Mouse (Mus musculus) liver, embryonic 18 days (tissue): ENCODE results near the gene Hspa5. TPM values are rescaled to one million over a fixed set of nuclear protein-coding genes. Genes with fewer than 3 reads are reported as not detected.

Source experiments
- polyA plus RNA-seq: library from polyadenylated mRNA; depleted of rRNA; stranded (reverse); fragments of >200 nt; gene quantifications from 2 replicates; pipeline ENCODE4 v1.2.3, GENCODE M21; 2012; rRNA removed

Hspa5 gene
- 387 and 430 TPM in 2 replicates for polyA plus RNA-seq

GRCm38 (mm10) chr2:34771368-34772226 lies at the start of gene Hspa5:
Gene Hspa5, plus strand, starts transcription at chr2:34771970.

GRCm38 (mm10) chr2:34754551-34755358 lies 17.0 kb upstream of the Hspa5 start, which contains the start of gene Gapvd1:
Gene Gapvd1, minus strand, starts transcription at chr2:34755232.

GRCm38 (mm10) chr2:34799357-34800256 lies 27.8 kb downstream of the Hspa5 start, which contains the start of gene Rabepk:
Gene Rabepk, minus strand, starts transcription at chr2:34799912.

GRCm38 (mm10) chr2:34825827-34826459 lies 54.2 kb downstream of the Hspa5 start, which contains the start of gene Fbxw2:
Gene Fbxw2, minus strand, starts transcription at chr2:34826311.

Other genes with a start within 250 kb of the Hspa5 start
- gene Gapvd1, start 16.7 kb upstream of the Hspa5 start, polyA plus RNA-seq = 19.9 and 22.5 TPM in 2 replicates
- 15.3 and 16.7 TPM in 2 replicates for gene Rabepk, start 27.9 kb downstream of the Hspa5 start, polyA plus RNA-seq
- gene Fbxw2, start 54.3 kb downstream of the Hspa5 start, polyA plus RNA-seq = 24.0 and 24.9 TPM in 2 replicates
- gene Gm34653, start 61.0 kb downstream of the Hspa5 start, polyA plus RNA-seq = 0.05 and 0.07 TPM in 2 replicates
- gene Cutal, start 102.4 kb downstream of the Hspa5 start, polyA plus RNA-seq = 15.3 and 24.7 TPM in 2 replicates
- 25.3 and 27.0 TPM in 2 replicates for gene Psmd5, start 103.0 kb downstream of the Hspa5 start, polyA plus RNA-seq
- gene Phf19, start 142.1 kb downstream of the Hspa5 start, polyA plus RNA-seq = 2.2 and 2.3 TPM in 2 replicates
- gene Traf1, start 189.8 kb downstream of the Hspa5 start, polyA plus RNA-seq = 0.29 and 0.30 TPM in 2 replicates